Mouse (Mus musculus) neural tube, embryonic 10.5 days (tissue): ENCODE data around the gene Ccdc78.

Experiments used
- DNase-seq: peaks from one replicate; pipeline ENCODE4 v3.0.0-alpha.2; 2017; ENCODE audit warnings: low spot score; ENCODE audit errors: extremely low spot score

The Ccdc78 gene

DNA sequence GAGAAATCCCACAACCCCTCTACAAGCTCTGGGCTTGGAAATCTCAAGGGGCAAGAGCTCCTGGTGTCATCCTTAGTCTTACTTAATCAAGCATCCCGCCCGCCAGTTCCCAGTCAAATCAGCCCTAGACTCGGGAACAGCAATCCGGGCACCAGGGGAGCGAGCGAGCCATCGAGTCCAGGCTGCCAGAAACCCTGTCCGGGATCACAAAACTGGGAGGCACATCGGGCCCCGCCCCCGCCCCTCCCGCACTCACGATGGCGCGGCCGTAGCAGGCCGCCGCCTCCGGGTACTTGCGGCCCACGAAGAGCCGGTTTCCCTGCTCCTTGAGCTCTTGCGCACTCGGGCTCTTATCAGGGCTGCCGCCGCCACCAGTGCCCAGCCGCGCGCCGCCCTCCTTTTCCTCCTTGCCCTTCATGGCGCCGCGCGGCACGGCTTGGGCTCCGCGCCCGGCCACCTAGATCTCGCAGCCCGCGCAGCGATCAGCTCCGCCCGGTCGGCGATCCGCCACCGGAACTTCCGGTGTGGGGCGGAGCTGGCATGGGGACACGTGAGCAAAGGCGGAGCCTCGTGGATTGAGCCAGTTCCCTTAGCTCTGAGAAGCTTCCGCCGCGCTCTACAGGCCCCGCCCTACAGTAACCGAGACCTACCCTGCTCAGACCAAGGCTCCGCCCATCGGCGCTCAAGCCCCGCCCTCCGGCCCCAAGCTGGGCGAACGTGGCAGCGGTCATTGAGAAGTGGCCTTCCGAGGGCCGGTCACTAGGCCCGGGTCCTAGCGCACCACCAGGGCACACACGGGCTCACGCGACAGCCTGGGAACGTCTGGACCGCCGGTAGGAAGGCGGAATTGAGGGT, 46.3 kb downstream of the Ccdc78 start:
- peak; percentile 100 for DNase-seq

DNA sequence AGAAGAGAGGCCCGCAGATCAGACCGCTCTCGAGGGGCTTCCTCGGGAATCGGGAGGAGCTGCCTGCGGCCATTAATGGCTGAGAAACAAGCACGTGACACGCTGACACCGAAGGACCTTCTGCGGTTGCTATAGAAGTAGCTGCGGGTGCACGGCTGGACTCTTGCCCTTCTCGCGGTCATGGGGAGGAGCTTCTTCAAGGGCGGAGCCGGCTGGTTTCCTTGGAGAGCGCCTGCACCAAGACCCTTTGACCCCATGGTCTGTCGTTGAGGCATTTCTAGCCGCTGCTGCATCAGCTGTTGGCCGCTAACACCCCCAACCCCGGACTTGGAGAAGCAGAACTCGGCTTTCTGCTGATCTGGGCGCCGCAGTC, 46.9 kb downstream of the Ccdc78 start, which contains the start of gene Stub1:
Gene Stub1 (minus strand): TSS at position 114 of the 373 bp plus-strand sequence.
- DNase-seq, result no peak

DNA sequence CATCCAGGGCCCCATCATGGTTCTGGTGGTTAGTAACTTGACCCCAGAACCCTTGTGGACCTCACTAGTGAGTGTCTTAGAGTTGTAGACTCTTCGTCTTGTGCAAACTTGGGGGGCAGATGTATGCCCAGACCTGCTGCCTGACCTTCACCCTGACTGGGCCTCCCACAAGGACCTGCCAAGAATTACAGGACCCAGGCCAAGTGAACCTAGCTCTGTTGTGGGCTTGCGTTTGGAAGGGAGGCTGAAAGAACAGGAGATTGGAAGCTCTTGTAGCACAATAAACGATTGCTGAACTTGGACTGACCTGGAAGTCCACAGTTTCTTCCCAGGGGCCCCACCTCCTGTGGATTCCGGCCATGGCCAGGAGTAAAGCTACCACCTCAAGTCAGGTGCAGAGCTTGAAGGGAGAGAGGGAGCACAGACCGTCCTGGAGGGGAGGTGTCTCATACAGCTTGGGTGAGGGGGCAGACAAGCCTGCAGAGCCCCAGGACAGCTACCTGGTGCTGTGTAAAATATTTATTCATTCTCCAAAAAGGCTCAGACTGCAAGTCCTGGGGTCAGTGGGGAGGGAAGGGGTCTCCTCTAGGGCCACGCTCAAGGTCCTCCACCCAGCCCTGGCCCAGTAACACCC, 47.7 kb downstream of the Ccdc78 start:
- DNase-seq, result no peak

DNA sequence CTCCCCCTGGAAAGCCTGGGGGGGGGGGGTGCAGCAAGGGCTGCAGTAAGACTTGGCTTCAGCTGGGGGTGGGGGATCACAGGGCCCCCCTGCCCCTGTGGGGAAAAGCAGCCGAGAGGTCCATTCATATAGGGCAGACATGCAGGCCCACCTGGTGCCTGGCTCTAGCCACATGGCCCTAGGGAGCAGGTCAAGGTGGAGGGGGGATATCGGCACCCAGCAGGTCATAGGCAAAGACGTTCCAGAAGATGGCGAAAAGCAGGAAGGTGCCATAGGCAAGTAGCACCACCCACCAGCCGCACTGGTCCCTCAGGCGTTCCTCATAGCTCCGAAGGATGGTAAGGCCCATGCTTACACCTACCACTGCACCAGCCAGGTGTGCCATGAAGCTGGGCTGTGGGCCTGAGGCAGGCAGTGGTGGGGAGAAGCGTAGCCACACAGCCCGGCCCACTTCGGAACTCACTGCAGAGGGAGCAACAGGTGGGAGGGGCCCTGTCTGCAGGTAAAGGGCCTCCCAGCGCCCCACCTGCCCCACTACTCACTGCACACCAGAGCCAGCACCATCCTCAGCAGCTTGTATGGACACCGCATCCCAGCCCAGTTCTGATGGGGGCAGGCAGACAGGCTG, 48.3 kb downstream of the Ccdc78 start:
- DNase-seq, result no peak

DNA sequence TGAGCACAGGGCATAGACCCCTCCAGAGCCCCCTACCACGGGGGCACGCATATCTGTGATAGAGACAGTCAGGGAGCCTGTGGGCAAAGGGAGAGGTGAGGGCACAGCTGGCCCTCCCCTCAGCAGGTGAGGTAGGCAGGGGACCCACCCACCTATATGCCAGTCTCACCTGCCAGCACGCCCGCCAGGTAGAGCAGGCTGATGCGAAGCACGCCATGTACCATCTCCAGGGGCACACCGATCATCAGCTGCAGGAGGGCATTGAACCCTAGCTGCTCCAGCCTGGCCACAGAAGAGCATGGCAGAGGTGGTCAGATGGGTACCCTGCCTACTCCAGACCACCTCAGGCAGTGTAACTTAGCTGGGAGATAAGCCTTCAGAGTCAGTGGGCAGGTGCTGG, 48.9 kb downstream of the Ccdc78 start:
- DNase-seq, result no peak

DNA sequence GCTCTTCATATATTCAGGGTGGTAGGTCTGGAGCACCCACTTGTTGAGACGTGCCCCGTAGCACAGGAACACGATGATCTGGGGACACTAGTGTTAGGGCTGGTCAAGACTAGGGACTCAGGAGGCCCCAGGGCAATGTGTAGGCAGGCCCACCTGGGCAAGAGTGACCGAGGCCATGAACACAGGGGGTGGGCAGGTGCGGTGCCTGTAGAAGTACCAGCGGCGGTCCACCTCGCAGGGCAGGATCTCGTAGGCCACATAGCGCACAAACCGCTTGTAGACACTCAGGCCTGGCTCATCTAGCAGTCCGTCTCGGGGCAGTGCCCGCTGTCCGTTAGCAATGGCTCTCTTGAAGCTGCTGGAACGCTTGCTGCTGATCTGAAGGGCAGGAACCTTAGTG, 49.4 kb downstream of the Ccdc78 start:
- DNase-seq, result no peak

DNA sequence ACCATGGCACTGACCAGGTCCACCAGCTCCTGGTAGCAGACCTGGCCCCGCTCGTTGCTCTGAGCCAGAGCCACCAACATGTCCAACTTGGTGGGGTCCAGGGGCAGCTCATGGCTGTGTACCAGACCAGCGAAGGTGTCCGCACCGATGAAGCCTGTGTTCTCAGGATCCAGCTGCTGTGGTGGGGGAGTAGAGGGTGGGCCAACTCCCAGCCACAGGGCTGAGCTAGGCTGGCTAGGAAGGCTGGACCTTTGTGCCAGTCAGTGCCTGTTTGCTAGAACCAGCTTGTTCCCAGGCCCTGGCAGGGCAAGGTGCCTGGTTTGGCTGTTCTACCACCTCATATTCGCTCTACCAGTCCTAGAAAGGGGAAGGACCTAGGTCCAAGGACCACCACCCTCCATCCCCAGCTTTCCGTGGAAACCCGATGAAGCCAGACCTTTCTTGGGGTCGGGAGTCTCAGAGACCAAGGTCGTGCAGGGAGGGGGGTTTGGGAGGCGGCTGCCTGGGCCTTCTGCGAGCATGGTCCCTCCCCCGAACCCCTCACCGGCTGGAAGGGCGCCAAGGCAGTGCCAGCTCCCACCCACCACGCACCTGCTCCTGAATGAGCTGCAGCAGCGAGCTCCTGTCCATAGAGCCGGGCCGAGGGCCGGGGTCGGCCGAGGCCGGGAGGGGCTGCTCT, 50.2 kb downstream of the Ccdc78 start:
- DNase-seq, result peak; percentile 35

DNA sequence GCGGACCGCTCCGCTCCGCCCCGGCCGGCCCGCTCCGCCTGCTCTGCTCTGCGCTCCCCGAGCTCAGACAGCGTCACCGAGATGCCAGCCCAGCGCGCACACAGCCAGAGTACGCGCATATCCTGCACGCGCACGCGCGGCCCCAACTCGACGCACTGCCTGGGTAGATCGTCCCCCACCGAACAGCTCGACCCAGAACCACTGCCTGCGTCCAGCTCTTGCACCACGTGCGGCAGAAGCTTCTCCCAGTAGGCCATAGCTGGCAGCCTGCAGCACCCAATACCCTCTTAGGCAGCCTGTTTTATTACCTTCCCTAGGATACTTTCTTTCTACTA, 50.7 kb downstream of the Ccdc78 start, which contains the start of gene Rhbdl1:
Gene Rhbdl1 (minus strand): TSS at position 220 of the 335 bp plus-strand sequence.
- DNase-seq, result peak; percentile 61

DNA sequence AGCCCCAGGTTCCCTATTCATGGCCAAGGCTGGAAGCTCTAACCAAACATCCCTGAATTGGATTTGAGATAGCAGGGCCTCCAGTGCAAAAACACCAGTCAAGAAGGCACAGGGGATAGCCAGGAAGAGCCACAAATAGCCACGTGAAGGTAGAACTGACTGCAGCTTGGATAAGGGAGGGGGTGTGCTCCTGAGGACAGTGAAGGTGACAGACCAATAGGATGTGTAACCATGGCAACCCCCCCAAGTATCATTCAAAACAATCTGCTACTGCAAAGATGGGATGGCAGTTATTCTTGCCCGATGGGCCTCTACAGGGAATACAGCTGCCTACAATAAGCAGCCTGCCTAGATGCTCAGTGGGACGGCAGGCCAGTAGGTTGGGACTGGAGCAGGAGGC, 51.2 kb downstream of the Ccdc78 start:
- DNase-seq, result no peak

DNA sequence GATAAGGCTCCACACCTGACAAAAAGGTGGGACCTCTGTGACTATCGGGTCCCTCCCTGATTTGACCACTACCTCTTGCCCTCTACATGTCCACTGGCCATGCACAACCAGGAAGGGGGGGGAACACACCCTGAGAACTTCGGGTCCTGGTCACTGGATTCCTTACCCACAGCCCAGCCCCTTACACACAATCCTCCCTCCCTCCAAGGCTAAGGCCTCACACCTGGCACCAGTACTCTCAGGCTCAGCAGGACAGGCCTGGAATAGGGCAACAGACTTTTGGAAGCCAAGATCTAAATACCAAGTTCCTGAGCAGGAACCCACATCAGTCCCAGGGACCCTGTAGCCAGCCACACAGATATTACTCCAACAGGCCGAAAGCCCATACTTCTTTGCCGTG, 52.5 kb downstream of the Ccdc78 start:
- no peak for DNase-seq

DNA sequence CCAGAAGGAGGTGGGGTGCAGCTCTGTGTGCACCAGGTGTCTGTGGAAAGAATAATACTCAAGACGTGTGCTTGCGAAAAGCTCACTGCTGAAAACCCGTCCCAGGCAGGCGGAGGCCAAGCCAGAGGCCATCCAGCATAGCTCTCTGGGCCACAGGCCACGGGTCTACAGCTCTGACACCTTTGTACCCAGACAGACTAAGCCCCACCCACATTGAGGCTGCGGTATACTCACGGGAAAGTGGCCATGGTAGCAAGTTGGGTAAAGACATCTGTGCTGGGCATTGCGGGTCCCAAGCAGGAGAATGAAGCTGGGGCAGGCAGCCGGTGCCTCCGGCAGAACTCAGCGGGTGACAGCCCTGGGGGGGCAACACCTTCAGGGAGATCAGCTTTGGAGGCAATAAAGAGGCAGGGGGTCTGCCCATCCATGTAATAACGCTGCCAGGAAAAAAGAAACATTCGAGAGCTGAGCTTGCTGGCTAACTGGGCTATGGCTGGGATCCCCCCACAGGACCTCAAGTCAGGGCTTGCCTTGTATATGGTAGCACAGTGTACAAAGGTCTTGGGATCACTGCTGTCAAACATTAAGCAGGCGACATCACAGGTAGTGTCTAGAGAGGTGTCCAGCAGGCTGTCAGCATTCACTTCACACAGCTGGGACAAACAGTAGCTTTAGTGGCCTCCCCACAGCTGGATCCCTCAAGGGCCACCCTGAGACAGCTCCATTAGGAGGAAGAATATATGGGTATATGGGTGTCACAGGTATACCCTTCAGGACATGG, 53.3 kb downstream of the Ccdc78 start:
- DNase-seq, result no peak
